Mouse (Mus musculus): ENCODE data around the gene Hoxc4. TPM values are rescaled to one million over a fixed set of nuclear protein-coding genes. Genes with fewer than 3 reads are reported as not detected.

Gene Hoxc4
- total and polyA plus RNA-seq, 2 experiments from 2014 or later = not detected

DNA sequence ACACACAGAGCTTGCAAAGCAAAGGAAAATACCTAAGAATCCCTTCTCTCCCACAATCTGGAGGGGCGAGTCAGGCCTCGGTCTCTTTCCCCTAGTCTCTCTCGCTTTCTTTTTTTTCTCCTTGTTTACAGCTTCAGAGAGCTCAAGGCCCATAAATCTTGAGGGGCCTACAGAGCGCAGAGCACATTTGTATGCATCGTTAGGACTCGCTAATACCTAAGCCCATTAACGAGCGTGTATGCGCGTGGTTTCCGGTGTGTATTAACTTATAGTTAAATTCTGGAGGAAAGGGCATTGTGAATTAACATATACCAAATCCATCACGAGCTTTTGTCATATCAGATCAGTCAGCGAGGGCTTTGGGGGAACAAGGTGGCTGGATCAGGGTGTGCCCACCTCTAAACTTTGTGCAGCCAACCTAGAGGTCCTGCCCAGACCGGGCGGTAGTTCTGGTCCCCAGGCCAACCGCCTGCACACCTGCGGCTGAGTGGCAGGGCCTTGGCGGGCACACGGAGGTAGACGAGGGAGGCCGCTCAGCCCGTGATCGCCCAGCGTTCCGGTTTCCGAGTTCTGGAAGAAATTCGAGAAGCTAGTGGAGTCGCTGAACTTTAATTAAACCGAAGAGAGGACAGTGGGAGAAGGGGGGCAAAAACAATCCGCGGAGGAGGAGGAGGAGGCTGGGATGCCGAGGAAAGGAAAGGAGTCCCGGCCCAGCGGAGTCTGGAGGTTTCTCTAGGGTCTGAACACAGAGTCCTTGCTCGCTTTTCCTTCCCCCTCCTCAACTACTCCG, 41.8 kb downstream of the Hoxc4 start:
- Histone ChIP-seq H3K27ac (ENCODE audit: low read depth) (no peak overlapping the region), H3K9ac (replicated peaks; ENCODE audit: low read depth, low read length) (no peak overlapping the region), H3K4me3 (ENCODE audit: low read depth, low read length) (no peak overlapping the region), H3K36me3 (replicated peaks; ENCODE audit: control insufficient read depth, insufficient read depth, low read length) (no peaks in the 10 kb centered on the region), H3K4me1 (ENCODE audit: control insufficient read depth, insufficient read depth) (no peaks in the 10 kb centered on the region), H3K27me3 (ENCODE audit: control insufficient read depth, insufficient read depth, low read length) (peaks cover 96% of the 10 kb centered on the region), H3K4me2 (ENCODE audit: low read depth, low read length) (no peak overlapping the region), H3K9me3 (replicated peaks; ENCODE audit: control insufficient read depth, low read length) (no peaks in the 10 kb centered on the region)
- WGBS = 6% methylated on average over 36 of the region's 36 CpGs
- TF ChIP-seq CTCF (IDR thresholded peaks at IDR 0.05; ENCODE audit: low read depth) = no peak
- no peak for TF ChIP-seq EP300 (IDR thresholded peaks at IDR 0.05; ENCODE audit: low read depth)
- ATAC-seq (ENCODE audit: insufficient read depth, low read depth) (no peak), DNase-seq (ENCODE audit: low spot score) (no peak)

DNA sequence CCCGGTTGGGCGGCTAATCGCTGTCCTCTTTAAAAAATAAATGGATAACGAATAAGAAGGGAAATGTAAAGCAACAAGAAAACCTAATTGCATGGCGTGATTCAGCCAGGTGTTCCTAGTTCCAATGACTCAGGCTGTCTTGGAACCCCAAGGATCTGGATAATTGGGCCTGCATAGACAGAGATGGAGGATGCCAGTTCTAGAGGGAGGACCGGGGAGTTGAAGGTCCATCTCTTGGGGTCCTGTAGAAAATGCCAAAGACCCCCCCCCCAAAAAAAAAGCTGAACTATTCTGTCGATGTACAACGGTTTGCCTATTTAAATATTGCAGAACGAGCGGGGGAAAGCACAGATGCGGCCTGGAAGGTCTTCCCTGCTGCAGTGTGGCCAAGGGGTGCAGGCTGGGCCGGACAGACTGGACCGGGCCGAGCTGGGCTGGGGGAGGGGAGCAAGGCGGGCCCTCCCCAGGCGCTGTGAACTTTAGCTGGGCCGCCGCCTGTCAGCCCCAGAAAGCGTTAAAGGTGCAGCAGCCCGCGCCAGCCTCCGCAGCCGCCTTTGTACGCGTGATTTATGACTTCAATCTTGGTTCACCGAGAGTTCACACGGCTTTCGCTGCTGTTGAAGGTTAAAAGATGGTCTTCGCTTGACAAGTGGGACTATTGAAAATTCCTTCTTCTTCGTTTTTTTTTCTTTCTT, 42.5 kb downstream of the Hoxc4 start:
- Histone ChIP-seq H3K27ac (ENCODE audit: low read depth) (no peak overlapping the region), H3K9ac (replicated peaks; ENCODE audit: low read depth, low read length) (no peak overlapping the region), H3K4me1 (ENCODE audit: control insufficient read depth, insufficient read depth) (no peaks in the 10 kb centered on the region), H3K9me3 (replicated peaks; ENCODE audit: control insufficient read depth, low read length) (no peaks in the 10 kb centered on the region), H3K27me3 (ENCODE audit: control insufficient read depth, insufficient read depth, low read length) (peaks cover 96% of the 10 kb centered on the region), H3K4me2 (ENCODE audit: low read depth, low read length) (no peak overlapping the region), H3K4me3 (ENCODE audit: low read depth, low read length) (no peak overlapping the region), H3K36me3 (replicated peaks; ENCODE audit: control insufficient read depth, insufficient read depth, low read length) (no peaks in the 10 kb centered on the region)
- TF ChIP-seq CTCF (IDR thresholded peaks at IDR 0.05; ENCODE audit: low read depth) = no peak
- TF ChIP-seq EP300 (IDR thresholded peaks at IDR 0.05; ENCODE audit: low read depth) = no peak
- DNase-seq (ENCODE audit: low spot score) (no peak), ATAC-seq (ENCODE audit: insufficient read depth, low read depth) (no peak)
- WGBS = 3% methylated on average over 30 of the region's 30 CpGs

DNA sequence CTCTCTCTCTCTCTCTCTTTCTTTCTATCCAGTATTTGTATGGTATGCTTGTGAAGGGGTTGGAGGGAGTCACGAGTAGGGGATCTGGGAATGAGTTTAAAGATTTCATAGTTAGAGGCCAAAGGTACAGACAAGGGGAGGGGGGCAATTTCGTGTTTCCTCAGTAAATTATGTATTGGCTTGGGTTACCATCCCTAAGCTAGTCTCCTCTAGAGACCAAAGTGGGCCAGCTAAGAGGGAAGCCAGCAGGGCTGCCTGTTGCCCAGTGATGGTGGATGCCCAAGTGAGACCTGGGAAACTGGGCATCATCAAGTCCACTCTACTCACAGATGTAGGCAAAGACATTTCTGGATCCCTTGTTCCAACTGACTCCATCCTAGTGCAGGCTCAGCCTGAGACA, 43.3 kb downstream of the Hoxc4 start:
- Histone ChIP-seq H3K27ac (ENCODE audit: low read depth) (no peak overlapping the region), H3K4me2 (ENCODE audit: low read depth, low read length) (no peak overlapping the region), H3K9ac (replicated peaks; ENCODE audit: low read depth, low read length) (no peak overlapping the region), H3K36me3 (replicated peaks; ENCODE audit: control insufficient read depth, insufficient read depth, low read length) (no peaks in the 10 kb centered on the region), H3K4me3 (ENCODE audit: low read depth, low read length) (no peak overlapping the region), H3K9me3 (replicated peaks; ENCODE audit: control insufficient read depth, low read length) (no peaks in the 10 kb centered on the region), H3K27me3 (ENCODE audit: control insufficient read depth, insufficient read depth, low read length) (peaks cover 96% of the 10 kb centered on the region), H3K4me1 (ENCODE audit: control insufficient read depth, insufficient read depth) (no peaks in the 10 kb centered on the region)
- ATAC-seq (ENCODE audit: insufficient read depth, low read depth) (no peak), DNase-seq (ENCODE audit: low spot score) (no peak)
- WGBS = 18% methylated on average over 2 of the region's 2 CpGs
- TF ChIP-seq EP300 (IDR thresholded peaks at IDR 0.05; ENCODE audit: low read depth) (no peak), CTCF (IDR thresholded peaks at IDR 0.05; ENCODE audit: low read depth) (no peak)

GRCm38 (mm10) chr15:103065642-103066041, 46.9 kb downstream of the Hoxc4 start:
- Histone ChIP-seq H3K27ac (ENCODE audit: low read depth) (no peak overlapping the region), H3K4me1 (ENCODE audit: control insufficient read depth, insufficient read depth) (no peaks in the 10 kb centered on the region), H3K36me3 (replicated peaks; ENCODE audit: control insufficient read depth, insufficient read depth, low read length) (no peaks in the 10 kb centered on the region), H3K4me3 (ENCODE audit: low read depth, low read length) (no peak overlapping the region), H3K27me3 (ENCODE audit: control insufficient read depth, insufficient read depth, low read length) (peaks cover 97% of the 10 kb centered on the region), H3K9me3 (replicated peaks; ENCODE audit: control insufficient read depth, low read length) (no peaks in the 10 kb centered on the region), H3K4me2 (ENCODE audit: low read depth, low read length) (no peak overlapping the region), H3K9ac (replicated peaks; ENCODE audit: low read depth, low read length) (no peak overlapping the region)
- no peak for DNase-seq (ENCODE audit: low spot score)
- ATAC-seq (ENCODE audit: insufficient read depth, low read depth) = no peak
- TF ChIP-seq CTCF (IDR thresholded peaks at IDR 0.05; ENCODE audit: low read depth) (no peak), EP300 (IDR thresholded peaks at IDR 0.05; ENCODE audit: low read depth) (no peak)
- 37% methylated on average over 7 of the region's 7 CpGs for WGBS

DNA sequence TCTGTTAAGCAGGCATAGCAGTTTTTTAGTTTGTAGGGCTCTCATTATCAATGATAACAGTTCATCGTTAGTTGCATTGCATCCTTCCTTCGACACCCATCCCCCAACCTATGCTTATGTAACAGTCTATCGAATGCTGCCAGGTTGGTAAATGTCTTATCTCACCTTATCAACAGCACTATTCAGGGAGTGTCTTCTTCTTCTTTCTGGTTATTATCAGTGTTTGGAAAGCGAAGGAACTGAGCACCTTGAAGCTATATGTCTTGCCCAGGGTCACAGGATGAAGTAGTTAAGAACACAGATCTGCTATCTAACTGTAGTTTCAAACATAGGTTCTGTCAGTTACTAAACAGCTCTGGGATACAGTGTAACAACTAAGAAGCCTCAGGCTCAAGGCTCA, 49.0 kb downstream of the Hoxc4 start:
- H3K27ac ChIP-seq (ENCODE audit: low read depth) = no peak overlapping the region
- H3K36me3 ChIP-seq (replicated peaks; ENCODE audit: control insufficient read depth, insufficient read depth, low read length) = no peaks in the 10 kb centered on the region
- no peak for TF ChIP-seq CTCF (IDR thresholded peaks at IDR 0.05; ENCODE audit: low read depth)
- no peak for TF ChIP-seq EP300 (IDR thresholded peaks at IDR 0.05; ENCODE audit: low read depth)
- H3K4me1 ChIP-seq (ENCODE audit: control insufficient read depth, insufficient read depth) = no peaks in the 10 kb centered on the region
- no peak overlapping the region for H3K4me3 ChIP-seq (ENCODE audit: low read depth, low read length)
- DNase-seq (ENCODE audit: low spot score) (no peak), ATAC-seq (ENCODE audit: insufficient read depth, low read depth) (no peak)
- WGBS = 42% methylated on average over 4 of the region's 4 CpGs
- H3K27me3 ChIP-seq (ENCODE audit: control insufficient read depth, insufficient read depth, low read length) = peaks cover 95% of the 10 kb centered on the region
- no peaks in the 10 kb centered on the region for H3K9me3 ChIP-seq (replicated peaks; ENCODE audit: control insufficient read depth, low read length)
- no peak overlapping the region for H3K9ac ChIP-seq (replicated peaks; ENCODE audit: low read depth, low read length)
- H3K4me2 ChIP-seq (ENCODE audit: low read depth, low read length) = no peak overlapping the region
